Mouse (Mus musculus): ENCODE measurements around the gene Fastkd1. TPM values are rescaled to one million over a fixed set of nuclear protein-coding genes. Genes with fewer than 3 reads are reported as not detected.

Gene Fastkd1
- polyA plus RNA-seq (2017; shearing (Covaris generic)) = 9.9 TPM

DNA sequence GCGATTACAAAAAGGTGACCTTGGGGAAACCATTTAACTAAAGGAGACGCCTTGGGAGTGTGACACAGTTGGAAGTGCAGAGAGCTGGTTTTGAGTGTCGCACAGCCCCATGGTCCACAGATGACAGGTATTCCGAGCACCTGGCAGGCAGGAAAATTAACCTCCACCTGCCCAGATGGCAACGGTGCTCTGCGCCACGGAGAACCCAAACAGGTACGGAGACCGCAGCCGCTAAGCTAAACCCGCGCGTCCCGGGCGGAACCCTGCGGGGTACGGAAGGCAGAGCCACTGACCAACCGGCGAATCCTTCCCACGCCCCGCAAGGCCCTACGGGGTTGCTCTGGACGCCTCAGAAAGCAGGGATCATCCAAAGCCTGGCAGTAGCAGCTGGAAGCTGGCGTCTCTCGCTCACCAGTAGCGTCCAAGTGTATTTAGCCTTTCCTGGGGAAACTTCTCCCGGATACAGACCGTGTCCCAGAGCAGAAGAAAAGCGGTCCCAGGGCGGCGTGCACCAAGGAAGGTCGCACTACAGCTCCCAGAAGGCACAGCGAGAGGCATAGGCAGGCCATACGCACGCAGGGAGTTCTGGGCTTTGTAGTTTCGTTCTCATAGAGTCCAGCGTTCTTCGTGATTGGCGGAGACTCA is at the start of gene Fastkd1:
Gene Fastkd1, minus strand, starts transcription at position 536 of the 645 bp plus-strand sequence.

DNA sequence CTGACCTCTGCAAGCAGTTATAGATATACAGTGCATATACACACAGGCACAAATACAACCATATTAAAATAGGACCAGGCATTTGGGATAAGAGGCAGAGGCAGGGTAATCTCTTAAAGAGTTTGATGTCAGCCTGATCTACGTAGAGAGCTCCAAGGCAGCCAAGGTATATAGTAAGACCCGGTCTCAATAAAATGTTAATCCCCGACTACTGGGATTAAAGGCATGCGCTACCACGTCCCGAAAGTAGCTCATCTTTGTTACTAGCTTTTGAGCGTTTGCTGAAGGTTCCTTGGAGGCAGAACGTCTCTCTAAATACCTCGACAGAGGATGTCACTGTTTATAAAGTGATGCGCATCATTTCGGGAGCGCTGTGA is 8.9 kb upstream of the Fastkd1 start, which contains the start of gene Ppig:
Gene Ppig, plus strand, starts transcription at position 273 of the 377 bp plus-strand sequence.

DNA sequence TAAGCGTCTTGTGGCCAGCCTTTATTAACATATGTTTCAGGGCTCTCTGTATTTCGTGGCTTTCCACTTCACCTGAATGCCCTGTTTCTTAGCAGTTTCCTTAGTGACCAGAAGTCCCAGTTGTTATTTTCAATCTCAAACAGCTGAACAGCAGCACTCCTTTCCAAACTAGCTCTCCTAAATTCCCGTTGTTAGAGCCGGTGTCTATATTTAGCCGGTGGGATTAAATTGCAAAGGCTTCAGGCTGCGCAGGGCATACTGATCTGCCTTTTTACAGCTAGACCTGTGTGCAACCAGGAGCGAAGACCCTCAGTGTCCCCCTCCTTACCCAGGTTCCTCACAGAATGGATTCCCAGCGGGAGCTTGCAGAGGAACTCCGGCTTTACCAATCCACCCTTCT is 43.5 kb downstream of the Fastkd1 start, which contains the start of gene Klhl41:
Gene Klhl41, plus strand, starts transcription at position 268 of the 400 bp plus-strand sequence.

DNA sequence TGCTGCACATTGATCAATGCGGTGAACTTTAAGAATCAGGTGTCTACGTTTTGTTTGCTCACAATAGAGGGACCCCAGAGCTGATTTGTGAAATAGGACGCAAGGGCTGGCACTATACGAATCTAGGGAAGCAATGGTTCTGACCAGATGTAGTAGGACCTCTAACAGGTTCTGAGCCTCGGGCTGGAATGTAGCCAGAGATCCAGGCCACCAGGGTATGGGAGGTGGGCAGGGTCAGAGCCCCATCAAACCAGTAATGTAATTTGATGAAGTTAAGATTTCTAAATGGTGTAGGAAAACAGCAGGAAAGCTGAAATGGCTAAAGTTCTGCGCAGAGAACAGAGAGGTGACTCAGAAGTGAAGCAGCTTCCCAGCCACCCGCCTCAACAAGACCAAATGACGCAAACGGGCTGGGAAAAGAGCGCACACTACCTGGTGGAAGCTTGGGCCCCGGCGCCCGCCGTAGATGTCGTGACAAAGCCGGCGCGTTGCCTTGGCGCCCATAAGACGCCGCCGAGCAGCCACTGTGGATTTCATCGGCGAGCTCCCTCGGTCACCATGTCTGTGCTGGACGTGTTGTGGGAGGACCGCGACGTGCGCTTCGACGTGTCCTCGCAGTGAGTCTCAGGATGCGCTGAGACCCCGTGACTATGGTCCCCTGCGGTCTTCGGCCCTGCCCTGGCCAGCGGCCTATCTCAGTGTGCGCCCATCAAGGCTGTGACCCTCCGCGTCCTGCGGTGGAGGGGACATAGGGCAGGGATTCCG is 66.4 kb downstream of the Fastkd1 start, which contains the start of gene Bbs5:
Gene Bbs5, plus strand, starts transcription at position 446 of the 765 bp plus-strand sequence.

Other genes starting within 250 kb of the Fastkd1 start
- not detected for gene Lrp2, start 127.5 kb downstream of the Fastkd1 start, polyA plus RNA-seq (2017; shearing (Covaris generic))
- 0.67 TPM for gene Bbs5, start 66.3 kb downstream of the Fastkd1 start, polyA plus RNA-seq (2017; shearing (Covaris generic))
- not detected for gene Klhl41, start 43.4 kb downstream of the Fastkd1 start, polyA plus RNA-seq (2017; shearing (Covaris generic))
- 218 TPM for gene Ppig, start 9.0 kb upstream of the Fastkd1 start, polyA plus RNA-seq (2017; shearing (Covaris generic))
- gene Ccdc173, start 76.1 kb upstream of the Fastkd1 start, polyA plus RNA-seq (2017; shearing (Covaris generic)) = 0.27 TPM
- gene Phospho2, start 76.1 kb upstream of the Fastkd1 start, polyA plus RNA-seq (2017; shearing (Covaris generic)) = 20.6 TPM
- not detected for gene Klhl23, start 108.4 kb upstream of the Fastkd1 start, polyA plus RNA-seq (2017; shearing (Covaris generic))
- 318 TPM for gene Ssb, start 148.0 kb upstream of the Fastkd1 start, polyA plus RNA-seq (2017; shearing (Covaris generic))
- gene Mettl5, start 172.1 kb upstream of the Fastkd1 start, polyA plus RNA-seq (2017; shearing (Covaris generic)) = 23.1 TPM
- 24.8 TPM for gene Ubr3, start 183.7 kb upstream of the Fastkd1 start, polyA plus RNA-seq (2017; shearing (Covaris generic))